ENCODE assay signal across 8 mouse cellular contexts in genomic region chr10:61534371-61535101, GRCm38 (mm10). TPM values are rescaled to one million over a fixed set of nuclear protein-coding genes. Genes with fewer than 3 reads are reported as not detected.
DNase-seq lines count a peak whose midpoint lies in the region; ATAC-seq lines count a peak whose summit lies in the region.

No protein-coding gene starts in this region.

- H3K27ac ChIP-seq in kidney, embryonic 15.5 days: peak overlapping the region; percentile 70
- peak overlapping the region; percentile 65 for H3K27ac ChIP-seq in embryonic facial prominence, embryonic 14.5 days (replicated peaks; ENCODE audit: low read depth, low read length)
- peak overlapping the region; percentile 51 for H3K27ac ChIP-seq in intestine, embryonic 14.5 days (ENCODE audit: low read depth)

- H3K27me3 ChIP-seq in kidney, embryonic 15.5 days: no peaks in the 10 kb centered on the region
- H3K27me3 ChIP-seq in embryonic facial prominence, embryonic 14.5 days (replicated peaks; ENCODE audit: control insufficient read depth, insufficient read depth, low read length): no peaks in the 10 kb centered on the region
- H3K27me3 ChIP-seq in intestine, embryonic 14.5 days (replicated peaks; ENCODE audit: control insufficient read depth, insufficient read depth, low read length): no peaks in the 10 kb centered on the region

- no peaks in the 10 kb centered on the region for H3K9me3 ChIP-seq in kidney, embryonic 15.5 days (replicated peaks)
- H3K9me3 ChIP-seq in embryonic facial prominence, embryonic 14.5 days (ENCODE audit: control insufficient read depth, low read length): no peaks in the 10 kb centered on the region
- no peaks in the 10 kb centered on the region for H3K9me3 ChIP-seq in intestine, embryonic 14.5 days (ENCODE audit: control insufficient read depth, low read length)

- no peak overlapping the region for H3K4me3 ChIP-seq in kidney, embryonic 15.5 days (replicated peaks)
- H3K4me3 ChIP-seq in embryonic facial prominence, embryonic 14.5 days (ENCODE audit: low read depth, low read length): no peak overlapping the region
- no peak overlapping the region for H3K4me3 ChIP-seq in intestine, embryonic 14.5 days (ENCODE audit: low read depth, low read length)

- no peaks in the 10 kb centered on the region for H3K36me3 ChIP-seq in kidney, embryonic 15.5 days
- H3K36me3 ChIP-seq in embryonic facial prominence, embryonic 14.5 days (ENCODE audit: control insufficient read depth, insufficient read depth, low read length): no peaks in the 10 kb centered on the region
- H3K36me3 ChIP-seq in intestine, embryonic 14.5 days (ENCODE audit: control insufficient read depth, insufficient read depth, low read length): no peaks in the 10 kb centered on the region

- 75% methylated on average over 3 of the region's 3 CpGs for WGBS in kidney, embryonic 15.5 days
- 73% methylated on average over 3 of the region's 3 CpGs for WGBS in embryonic facial prominence, embryonic 14.5 days
- WGBS in intestine, embryonic 14.5 days: 78% methylated on average over 3 of the region's 3 CpGs

- H3K9ac ChIP-seq in kidney, embryonic 15.5 days: no peak overlapping the region
- no peak overlapping the region for H3K9ac ChIP-seq in embryonic facial prominence, embryonic 14.5 days (ENCODE audit: low read depth, low read length)
- no peak overlapping the region for H3K9ac ChIP-seq in intestine, embryonic 14.5 days (ENCODE audit: low read length)

- DNase-seq in kidney, adult 9 months: no peak
- DNase-seq in embryonic facial prominence, embryonic 14.5 days (ENCODE audit: low spot score): peak; percentile 63
- no peak for DNase-seq in intestine, embryonic 14.5 days (ENCODE audit: low spot score)
- DNase-seq in lung, postnatal 25 days (ENCODE audit: low spot score): peak; percentile 55
- DNase-seq in right cerebral cortex, adult 18-20 months: no peak
- no peak for DNase-seq in frontal cortex, postnatal 36 days (ENCODE audit: low spot score in 2 of 2)
- no peak for DNase-seq in adrenal gland, adult 2 months

- H3K4me2 ChIP-seq in kidney, embryonic 15.5 days: no peak overlapping the region
- no peak overlapping the region for H3K4me2 ChIP-seq in embryonic facial prominence, embryonic 14.5 days (ENCODE audit: low read depth, low read length)
- no peak overlapping the region for H3K4me2 ChIP-seq in intestine, embryonic 14.5 days (ENCODE audit: low read length)

- H3K4me1 ChIP-seq in kidney, embryonic 15.5 days: peaks cover 38% of the 10 kb centered on the region
- peaks cover 24% of the 10 kb centered on the region for H3K4me1 ChIP-seq in embryonic facial prominence, embryonic 14.5 days (ENCODE audit: control insufficient read depth, insufficient read depth, low read length)
- peaks cover 31% of the 10 kb centered on the region for H3K4me1 ChIP-seq in intestine, embryonic 14.5 days (replicated peaks; ENCODE audit: control insufficient read depth, insufficient read depth, low read length)

- peak; percentile 54; the same call in 1 of the 2 replicates for ATAC-seq in kidney, embryonic 15.5 days (replicated peaks; ENCODE audit: low FRiP score)
- ATAC-seq in embryonic facial prominence, embryonic 14.5 days (ENCODE audit: low read depth): peak; percentile 7; the same call in 1 of the 2 replicates
- peak; percentile 73 for ATAC-seq in intestine, embryonic 14.5 days (replicated peaks; ENCODE audit: low FRiP score, low TSS enrichment, low read depth)

RNA-seq across cellular contexts. Expression of gene Lrrc20, which starts 58.9 kb away (rescaled TPM):
- 8.1 and 8.4 TPM in 2 replicates for polyA plus RNA-seq in kidney, embryonic 15.5 days (2015; fragmentation: Nextera tagmentation; extraction: Ambion mirVana)
- polyA plus RNA-seq in embryonic facial prominence, embryonic 14.5 days (2014; fragmentation: Nextera tagmentation; extraction: Ambion mirVana): 9.7 TPM in 2 replicates
- 7.5 and 8.1 TPM in 2 replicates for polyA plus RNA-seq in intestine, embryonic 14.5 days (2014; fragmentation: Nextera tagmentation; extraction: Ambion mirVana)
- 10 to 100 TPM; 15.9 to 17.8 TPM for total RNA-seq in adrenal gland, adult 2 months (2021)
- polyA plus RNA-seq in adrenal gland, adult 2 months (2012; rRNA removed): 17.5 and 21.7 TPM in 2 replicates

Comparison
In these comparisons a context has a peak if more than half of its experiments do, and no peak if none do; other contexts are left out.
1. ATAC-seq: peak in every context shown above with its lines; median percentile 73 in intestine, embryonic 14.5 days; 54 in kidney, embryonic 15.5 days; 7 in embryonic facial prominence, embryonic 14.5 days.
2. DNase-seq: peak in embryonic facial prominence, embryonic 14.5 days (single experiment) and lung, postnatal 25 days (single experiment); none in kidney, adult 9 months (single experiment), intestine, embryonic 14.5 days (single experiment), right cerebral cortex, adult 18-20 months (single experiment), frontal cortex, postnatal 36 days (0 of 2) and adrenal gland, adult 2 months (single experiment).
3. Peak in every context shown above with its lines, with median percentiles within 50 percentile points of each other: H3K27ac ChIP-seq.